In genomic region chr11:95585281-95585680, GRCm38 (mm10) we compare ENCODE assay signal across 8 mouse cellular contexts. TPM values are rescaled to one million over a fixed set of nuclear protein-coding genes. Genes with fewer than 3 reads are reported as not detected.
DNase-seq lines count a peak whose midpoint lies in the region; ATAC-seq and TF ChIP-seq lines count a peak whose summit lies in the region.

No protein-coding gene starts in this region.

- H3K9ac ChIP-seq in heart, embryonic 16.5 days (ENCODE audit: low read length) = no peak overlapping the region
- peak overlapping the region; percentile 18 for H3K9ac ChIP-seq in neural tube, embryonic 11.5 days (ENCODE audit: low read length)

- H3K9me3 ChIP-seq in heart, embryonic 16.5 days (replicated peaks; ENCODE audit: control insufficient read depth, low read length) = no peaks in the 10 kb centered on the region
- no peaks in the 10 kb centered on the region for H3K9me3 ChIP-seq in neural tube, embryonic 11.5 days (ENCODE audit: control insufficient read depth, low read length)

- no peak for TF ChIP-seq CTCF in thymus, adult 2 months (IDR thresholded peaks at IDR 0.05; ENCODE audit: borderline replicate concordance, control insufficient read depth, extremely low read depth, insufficient read depth, low read length, poor library complexity)

- H3K27me3 ChIP-seq in heart, embryonic 16.5 days (ENCODE audit: control insufficient read depth, insufficient read depth, low read length) = peaks cover 85% of the 10 kb centered on the region
- H3K27me3 ChIP-seq in neural tube, embryonic 11.5 days (ENCODE audit: control insufficient read depth, insufficient read depth, low read length) = peaks cover 36% of the 10 kb centered on the region
- H3K27me3 ChIP-seq in thymus, adult 2 months (ENCODE audit: control insufficient read depth, insufficient read depth, low read length) = peaks cover 23% of the 10 kb centered on the region

- 1% methylated on average over 24 of the region's 24 CpGs for whole genome bisulfite sequencing in heart, embryonic 16.5 days
- WGBS in neural tube, embryonic 11.5 days = under 1% methylated on average over 24 of the region's 24 CpGs
- WGBS in thymus, adult 2 months = 3% methylated on average over 24 of the region's 24 CpGs

- H3K36me3 ChIP-seq in heart, embryonic 16.5 days (ENCODE audit: control insufficient read depth, insufficient read depth) = no peaks in the 10 kb centered on the region
- no peaks in the 10 kb centered on the region for H3K36me3 ChIP-seq in neural tube, embryonic 11.5 days (ENCODE audit: control insufficient read depth, insufficient read depth, low read length)
- no peaks in the 10 kb centered on the region for H3K36me3 ChIP-seq in thymus, adult 2 months (ENCODE audit: control insufficient read depth, insufficient read depth, low read length)

- no peak overlapping the region for H3K27ac ChIP-seq in heart, embryonic 16.5 days (ENCODE audit: low read length)
- H3K27ac ChIP-seq in neural tube, embryonic 11.5 days (ENCODE audit: low read depth, low read length) = 0 out of 2 replicates have a peak overlapping the region, but pooled peaks have one; percentile 49
- no peak overlapping the region for H3K27ac ChIP-seq in thymus, adult 2 months (ENCODE audit: control insufficient read depth, insufficient read depth, low read length)

- TF ChIP-seq POLR2A in thymus, adult 2 months (IDR thresholded peaks at IDR 0.05; ENCODE audit: control insufficient read depth, extremely low read depth, insufficient read depth, low read length, poor library complexity) = no peak

- no peak for ATAC-seq in heart, embryonic 16.5 days (replicated peaks; ENCODE audit: extremely low read depth, insufficient read depth, low FRiP score)
- no peak for ATAC-seq in neural tube, embryonic 11.5 days (ENCODE audit: insufficient read depth, low FRiP score, low TSS enrichment)

- peak; percentile 38 for DNase-seq in urinary bladder, postnatal 14 days (ENCODE audit: low spot score)
- no peak for DNase-seq in urinary bladder, postnatal 25 days (ENCODE audit: low spot score)
- DNase-seq in kidney, postnatal 4 days = peak; percentile 75 to 83
- DNase-seq in neural tube, embryonic 11.5 days (ENCODE audit: low spot score) = peak; percentile 85
- DNase-seq in left cerebral cortex, adult 8-10 months (ENCODE audit: low spot score in 2 of 2) = no peak
- no peak for DNase-seq in urinary bladder, postnatal 36 days (ENCODE audit: low spot score in 2 of 2)
- DNase-seq in thymus, adult 2 months = no peak

- H3K4me1 ChIP-seq in heart, embryonic 16.5 days (ENCODE audit: control insufficient read depth, insufficient read depth, low read length) = peaks cover 21% of the 10 kb centered on the region
- peaks cover 46% of the 10 kb centered on the region for H3K4me1 ChIP-seq in neural tube, embryonic 11.5 days (ENCODE audit: control insufficient read depth, insufficient read depth, low read length)
- H3K4me1 ChIP-seq in thymus, adult 2 months (replicated peaks; ENCODE audit: control insufficient read depth, insufficient read depth, low read length) = peaks cover 13% of the 10 kb centered on the region

- H3K4me2 ChIP-seq in heart, embryonic 16.5 days (ENCODE audit: low read depth, low read length) = peak overlapping the region; percentile 68
- H3K4me2 ChIP-seq in neural tube, embryonic 11.5 days (ENCODE audit: low read depth) = peak overlapping the region; percentile 71

- H3K4me3 ChIP-seq in heart, embryonic 16.5 days (ENCODE audit: low read length) = peak overlapping the region; percentile 48
- peak overlapping the region; percentile 48 for H3K4me3 ChIP-seq in neural tube, embryonic 11.5 days (ENCODE audit: low read depth, low read length)
- no peak overlapping the region for H3K4me3 ChIP-seq in thymus, adult 2 months (ENCODE audit: control insufficient read depth, insufficient read depth, low read length)

RNA-seq across cellular contexts. Expression of gene Ngfr, which starts 2.3 kb away (rescaled TPM):
- polyA plus RNA-seq in heart, embryonic 16.5 days (2015; fragmentation: Nextera tagmentation; extraction: Ambion mirVana) = 4.3 and 5.3 TPM in 2 replicates
- polyA plus RNA-seq in neural tube, embryonic 11.5 days (2014; fragmentation: Nextera tagmentation; extraction: Ambion mirVana) = 92.0 and 97.6 TPM in 2 replicates
- 1 to 10 TPM; 2.5 to 4.9 (median 4.1) TPM for total RNA-seq in left cerebral cortex, adult 8-10 months (2022)
- polyA plus RNA-seq in thymus, adult 2 months (2012; rRNA removed) = 6.4 and 7.0 TPM in 2 replicates

Comparison
In these comparisons a context has a peak if more than half of its experiments do, and no peak if none do; other contexts are left out.
1. DNase-seq: peak in urinary bladder, postnatal 14 days (single experiment), kidney, postnatal 4 days (2 of 2) and neural tube, embryonic 11.5 days (single experiment); none in urinary bladder, postnatal 25 days (single experiment), left cerebral cortex, adult 8-10 months (0 of 2), urinary bladder, postnatal 36 days (0 of 2) and thymus, adult 2 months (single experiment).
2. RNA of gene Ngfr, which starts 2.3 kb away (polyA plus RNA-seq): 92.0 to 97.6 TPM in neural tube, embryonic 11.5 days; 6.4 to 7.0 TPM in thymus, adult 2 months and 4.3 to 5.3 TPM in heart, embryonic 16.5 days; every median in the first group is over 10 times any median in the second.